Mouse (Mus musculus) urinary bladder, postnatal 4 days (tissue): ENCODE data around the gene 1700003F12Rik.

Experiments
- DNase-seq, 2 experiments: peaks; one replicate each; pipeline ENCODE4 v3.0.0; 2021 to 2022; ENCODE audit warnings: low spot score in 2 of 2

The 1700003F12Rik gene

GRCm38 (mm10) chr2:154574271-154574670 is 27.4 kb downstream of the 1700003F12Rik start:
- no peak for DNase-seq

- no peak for DNase-seq
These were observed 30.2 kb downstream of the 1700003F12Rik start for GRCm38 (mm10) chr2:154576876-154577743.

- DNase-seq, result no peak
These were observed 30.8 kb downstream of the 1700003F12Rik start for GRCm38 (mm10) chr2:154577744-154578067.

GRCm38 (mm10) chr2:154580586-154580985 is 33.7 kb downstream of the 1700003F12Rik start:
- DNase-seq, result no peak

GRCm38 (mm10) chr2:154581421-154581820 is 34.5 kb downstream of the 1700003F12Rik start:
- no peak for DNase-seq

GRCm38 (mm10) chr2:154583906-154584872 is 37.3 kb downstream of the 1700003F12Rik start:
- no peak for DNase-seq

- DNase-seq, result no peak
These were observed 38.2 kb downstream of the 1700003F12Rik start for GRCm38 (mm10) chr2:154584931-154585601.

GRCm38 (mm10) chr2:154586405-154586804 is 39.5 kb downstream of the 1700003F12Rik start:
- DNase-seq, result no peak

- no peak for DNase-seq
These were observed 42.2 kb downstream of the 1700003F12Rik start for GRCm38 (mm10) chr2:154589051-154589450.

GRCm38 (mm10) chr2:154591239-154591638 is 44.4 kb downstream of the 1700003F12Rik start:
- no peak for DNase-seq

- no peak for DNase-seq
These were observed 46.1 kb downstream of the 1700003F12Rik start for GRCm38 (mm10) chr2:154593025-154593424.

- no peak for DNase-seq
These were observed 48.9 kb downstream of the 1700003F12Rik start for GRCm38 (mm10) chr2:154595775-154596174.

GRCm38 (mm10) chr2:154597399-154597798 is 50.5 kb downstream of the 1700003F12Rik start:
- DNase-seq, result no peak
